Mouse (Mus musculus) thymus, postnatal 0 days (tissue): ENCODE measurements around the gene Gemin6. TPM values are rescaled to one million over a fixed set of nuclear protein-coding genes. Genes with fewer than 3 reads are reported as not detected.
"Not testable (repeated sequence)": the region's sequence is repeated elsewhere in the genome, so short reads cannot be mapped to it uniquely, and the experiment has no call there.

Experiments
- DNase-seq: peaks from one replicate; pipeline ENCODE4 v3.0.0-alpha.2; 2015; ENCODE audit warnings: low spot score
- polyA plus RNA-seq: library from polyadenylated mRNA; unstranded; fragments of >200 nt; fragmentation: Nextera tagmentation; extraction: Ambion mirVana; gene quantifications from 2 replicates; pipeline ENCODE4 v1.2.1, GENCODE M21; 2015

Gene Gemin6
- polyA plus RNA-seq = 41.4 and 50.8 TPM in 2 replicates

- peak; percentile 92 for DNase-seq
Observed at GRCm38 (mm10) chr17:80224326-80225116, at the start of gene Gemin6. Gemin6 (plus strand) TSS chr17:80224441.

- peak; percentile 61 for DNase-seq
Observed at GRCm38 (mm10) chr17:80174699-80175385, 49.4 kb upstream of the Gemin6 start.

GRCm38 (mm10) chr17:80175386-80175739 lies 48.9 kb upstream of the Gemin6 start:
- peak; percentile 45 for DNase-seq

GRCm38 (mm10) chr17:80175966-80176365 lies 48.3 kb upstream of the Gemin6 start:
- DNase-seq = no peak

- DNase-seq = not testable (repeated sequence)
Observed at GRCm38 (mm10) chr17:80178846-80179245, 45.4 kb upstream of the Gemin6 start.

- DNase-seq = peak; percentile 79
Observed at GRCm38 (mm10) chr17:80179959-80180358, 44.3 kb upstream of the Gemin6 start.

GRCm38 (mm10) chr17:80180468-80180867 lies 43.8 kb upstream of the Gemin6 start:
- no peak for DNase-seq

- no peak for DNase-seq
Observed at GRCm38 (mm10) chr17:80183615-80184014, 40.6 kb upstream of the Gemin6 start.

- peak; percentile 58 for DNase-seq
Observed at GRCm38 (mm10) chr17:80193075-80193474, 31.2 kb upstream of the Gemin6 start.

- no peak for DNase-seq
Observed at GRCm38 (mm10) chr17:80199160-80199778, 25.0 kb upstream of the Gemin6 start.

GRCm38 (mm10) chr17:80205657-80206056 lies 18.6 kb upstream of the Gemin6 start:
- DNase-seq = no peak

- DNase-seq = peak; percentile 45
Observed at GRCm38 (mm10) chr17:80206301-80206670, 18.0 kb upstream of the Gemin6 start.

- peak; percentile 99 for DNase-seq
Observed at GRCm38 (mm10) chr17:80206671-80207581, 17.3 kb upstream of the Gemin6 start, which contains the start of the genes Srsf7 and Ttc39d. Srsf7 (minus strand) TSS chr17:80207307. Ttc39d (plus strand) TSS chr17:80207460.

- not testable (repeated sequence) for DNase-seq
Observed at GRCm38 (mm10) chr17:80213998-80214397, 10.2 kb upstream of the Gemin6 start.

GRCm38 (mm10) chr17:80220131-80220530 lies 4.1 kb upstream of the Gemin6 start:
- DNase-seq = no peak

- no peak for DNase-seq
Observed at GRCm38 (mm10) chr17:80221202-80221601, 3.0 kb upstream of the Gemin6 start.

- peak; percentile 39 for DNase-seq
Observed at GRCm38 (mm10) chr17:80221890-80222628, 2.2 kb upstream of the Gemin6 start.

- no peak for DNase-seq
Observed at GRCm38 (mm10) chr17:80223829-80224228, 412 bp upstream of the Gemin6 start.

- not testable (repeated sequence) for DNase-seq
Observed at GRCm38 (mm10) chr17:80225142-80225541, 901 bp downstream of the Gemin6 start.

GRCm38 (mm10) chr17:80229396-80229795 lies 5.2 kb downstream of the Gemin6 start:
- no peak for DNase-seq
